Mouse (Mus musculus) gastrocnemius, postnatal 14 days (tissue): ENCODE measurements around the gene Tenm4. TPM values are rescaled to one million over a fixed set of nuclear protein-coding genes. Genes with fewer than 3 reads are reported as not detected.
"Not testable (repeated sequence)": the region's sequence is repeated elsewhere in the genome, so short reads cannot be mapped to it uniquely, and the experiment has no call there.

Experiments
- DNase-seq: peaks from one replicate; pipeline ENCODE4 v3.0.0; 2021; ENCODE audit warnings: mixed read lengths
- intact Hi-C: fragments of 180-260 bp; cut with DNase I; formaldehyde crosslinking; loops from one replicate; pipeline ENCODE4 v1.15.1; 2025; ENCODE audit warnings: low total_unique reads
- total RNA-seq, 2 experiments: library from RNA; stranded (reverse); gene quantifications; 2 replicates each; pipeline ENCODE4 v1.2.3; 2021

Tenm4 gene
- total RNA-seq, 2 experiments from 2014 or later = 3.9 to 6.5 TPM

DNA sequence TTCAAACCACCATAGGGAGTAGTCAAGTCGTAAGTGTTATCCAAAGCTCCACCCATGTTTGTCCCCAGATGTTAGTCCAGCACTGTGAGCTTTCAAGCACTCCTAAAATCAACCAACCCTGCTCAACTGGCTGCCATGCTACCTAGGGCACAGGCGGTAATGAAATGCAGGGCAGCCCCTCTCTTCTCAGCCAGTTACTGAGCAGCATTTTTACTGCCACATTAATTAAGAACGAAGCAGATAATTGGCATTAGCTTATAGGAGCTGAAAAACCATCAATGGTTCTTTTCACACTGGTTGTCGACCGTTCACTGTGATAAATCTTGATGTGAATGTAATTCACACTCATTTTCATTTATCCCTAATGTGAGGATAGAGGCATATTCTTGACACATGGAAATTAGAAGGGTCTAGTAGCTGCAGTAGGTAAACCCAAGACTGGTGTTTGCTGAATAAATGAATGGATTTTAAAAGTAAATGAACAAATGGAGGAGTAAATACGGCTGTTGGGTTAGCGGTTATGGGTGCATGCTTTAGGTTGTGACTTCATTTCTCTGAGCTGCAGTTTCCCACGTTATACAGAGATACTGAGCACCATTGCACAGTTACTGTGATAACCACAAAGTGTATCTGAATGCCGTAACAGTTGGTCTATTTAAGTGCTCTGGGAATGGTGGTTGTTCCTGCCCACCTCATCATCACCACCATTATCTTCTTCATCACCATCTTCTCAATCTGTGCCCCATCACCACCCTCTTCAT, 424.7 kb downstream of the Tenm4 start:
- intact Hi-C loops = no loop called here
- no peak for DNase-seq

DNA sequence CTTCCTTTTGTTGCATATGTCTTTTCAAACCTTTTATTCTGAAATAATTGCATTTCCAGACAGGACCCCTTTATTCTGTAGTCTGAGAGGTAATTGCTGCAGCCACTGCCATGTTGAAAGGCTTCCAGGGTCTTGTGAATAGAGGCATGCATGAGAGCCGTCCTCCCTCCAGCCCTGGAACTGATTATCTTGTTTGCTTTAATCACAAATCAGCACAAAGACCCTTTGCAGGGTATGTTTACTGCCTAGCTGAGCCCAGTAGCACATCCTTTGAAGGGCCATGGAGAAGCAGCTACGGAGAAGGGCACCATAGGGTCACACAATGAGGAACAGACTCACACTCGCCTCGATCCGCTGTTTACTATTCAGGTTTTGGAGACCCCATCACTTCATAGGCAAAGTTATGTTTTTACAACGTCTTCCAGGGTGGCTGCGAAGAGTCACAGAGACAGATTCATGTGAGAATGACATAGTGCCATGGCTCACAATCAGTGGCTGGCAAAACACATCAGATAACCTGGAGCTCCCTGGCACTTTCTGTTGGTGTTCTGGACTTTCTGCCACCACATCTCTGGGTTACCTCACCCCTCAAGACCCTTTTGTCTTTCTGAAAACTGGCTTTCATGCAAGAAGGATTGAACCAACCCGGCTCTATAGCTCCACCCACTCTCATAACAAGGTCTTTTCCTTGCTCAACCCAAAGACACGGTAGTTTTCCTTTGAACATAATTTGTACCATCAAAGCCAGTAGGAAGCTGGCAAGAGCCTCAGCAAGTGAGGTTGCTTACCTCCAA, 425.6 kb downstream of the Tenm4 start:
- DNase-seq = no peak
- intact Hi-C loops = no loop called here

DNA sequence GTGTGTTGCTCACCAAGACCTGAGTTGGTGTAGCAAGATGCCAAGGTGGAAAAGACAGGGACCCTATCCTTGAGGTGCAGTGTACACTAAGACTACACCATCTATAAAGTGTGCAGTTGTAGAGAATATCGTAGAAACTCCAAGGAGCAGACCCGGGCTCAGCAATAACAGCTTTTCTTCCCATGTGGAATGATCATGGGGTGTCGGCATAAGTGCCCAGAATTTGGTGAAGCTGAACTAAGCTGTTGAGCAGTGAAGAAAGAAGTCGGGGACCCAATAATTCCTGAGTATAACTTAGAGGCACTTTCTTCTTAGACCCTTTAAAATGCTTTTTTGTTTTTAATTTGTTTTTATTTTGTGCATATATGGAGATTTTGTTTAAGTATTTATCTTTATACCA, 426.8 kb downstream of the Tenm4 start:
- intact Hi-C loops = no loop called here
- DNase-seq = no peak

DNA sequence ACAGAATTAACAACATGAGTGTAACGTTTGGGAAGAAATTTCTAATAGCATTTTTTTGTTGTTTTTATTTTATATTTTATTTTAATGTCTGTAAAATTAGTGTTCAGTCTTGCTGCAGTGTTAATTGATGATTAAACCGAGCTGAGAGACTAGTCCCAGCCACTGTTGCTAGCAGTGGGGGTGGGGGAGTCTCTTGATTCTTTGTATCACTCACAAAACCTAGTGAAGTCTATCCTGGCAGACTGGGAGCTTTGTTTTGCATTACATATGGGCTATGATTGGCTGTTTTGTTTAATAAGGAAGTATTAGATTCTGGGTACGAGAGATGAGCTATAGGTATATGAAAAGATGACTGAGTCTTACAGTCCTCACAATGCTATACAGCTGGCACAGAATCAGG, 428.0 kb downstream of the Tenm4 start:
- DNase-seq = no peak
- intact Hi-C loops = no loop called here

DNA sequence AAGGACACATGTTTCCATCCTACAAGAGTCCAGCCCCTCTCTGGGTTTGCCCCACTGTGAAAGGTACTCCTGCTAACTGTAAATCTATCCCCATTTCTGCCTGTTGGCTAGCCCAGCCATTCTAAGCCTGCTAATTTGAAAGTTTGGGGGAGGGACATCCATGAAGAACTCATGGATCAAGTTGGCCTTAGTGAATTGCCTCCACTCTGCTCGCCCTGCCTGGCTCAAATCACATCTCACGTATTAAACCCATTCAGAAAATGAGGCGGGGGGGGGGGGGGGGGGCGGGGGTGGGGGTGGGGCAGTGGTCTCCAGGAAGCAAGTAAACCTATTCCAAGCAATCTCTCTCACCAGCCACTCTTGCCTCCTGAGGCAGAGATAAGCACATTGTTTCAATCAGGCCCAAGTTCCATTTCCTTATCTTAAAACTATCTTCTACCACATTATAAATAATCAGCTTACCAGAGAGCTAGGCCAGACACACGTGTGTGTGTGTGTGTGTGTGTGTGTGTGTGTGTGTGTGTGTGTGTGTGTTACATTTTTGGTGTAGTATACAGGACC, 429.4 kb downstream of the Tenm4 start:
- no peak for DNase-seq
- intact Hi-C loops = no loop called here

DNA sequence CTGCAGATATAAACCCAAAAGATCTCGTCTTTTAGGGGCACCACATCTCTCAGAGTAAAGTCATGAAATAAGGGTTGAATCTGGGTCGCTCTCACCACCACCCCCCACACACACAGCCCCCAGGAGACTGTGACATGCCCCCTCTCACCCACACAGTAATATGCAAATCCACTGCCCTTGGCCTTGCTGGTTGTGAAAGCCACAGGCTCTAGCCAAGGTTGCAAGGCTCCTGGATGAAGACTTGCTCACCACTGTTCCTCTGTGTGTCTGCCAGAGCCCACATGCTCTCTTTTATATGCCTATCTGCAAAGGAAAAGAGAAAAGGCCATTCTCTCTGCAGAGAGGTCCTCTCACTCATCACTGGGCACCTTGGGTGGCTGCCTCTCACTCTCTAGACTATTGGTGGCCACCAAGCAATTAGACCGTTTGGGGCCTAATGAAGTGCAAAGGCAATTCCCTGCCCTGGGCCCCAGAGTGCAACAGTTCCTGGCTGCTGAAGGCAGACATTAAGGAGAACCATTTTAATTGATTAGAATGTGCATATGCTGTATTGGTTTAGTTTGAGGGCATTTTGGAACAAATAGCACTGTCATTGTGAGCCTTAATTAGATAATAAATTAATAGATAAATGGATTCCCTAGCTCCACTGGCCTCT, 433.2 kb downstream of the Tenm4 start:
- no peak for DNase-seq
- intact Hi-C loops = no loop called here

DNA sequence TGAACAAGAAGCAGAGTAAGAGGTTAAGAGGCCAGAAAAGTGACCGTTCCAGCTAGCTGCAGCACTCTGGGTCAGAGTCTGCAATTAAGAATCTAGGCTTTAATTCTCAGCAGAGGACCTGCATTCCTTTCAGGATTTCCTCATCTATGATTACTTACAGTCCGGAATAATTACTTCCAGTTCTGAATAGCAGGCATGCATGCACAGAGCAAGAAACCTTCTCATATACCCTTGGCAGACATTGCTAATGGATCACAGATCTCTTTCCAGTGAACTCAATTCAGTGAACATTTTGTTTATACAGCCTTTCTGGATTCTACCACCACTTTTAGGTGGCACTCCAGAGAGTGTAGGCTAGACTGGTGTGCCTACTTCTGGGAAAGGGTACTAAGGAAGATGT, 434.3 kb downstream of the Tenm4 start:
- intact Hi-C loops = no loop called here
- no peak for DNase-seq

DNA sequence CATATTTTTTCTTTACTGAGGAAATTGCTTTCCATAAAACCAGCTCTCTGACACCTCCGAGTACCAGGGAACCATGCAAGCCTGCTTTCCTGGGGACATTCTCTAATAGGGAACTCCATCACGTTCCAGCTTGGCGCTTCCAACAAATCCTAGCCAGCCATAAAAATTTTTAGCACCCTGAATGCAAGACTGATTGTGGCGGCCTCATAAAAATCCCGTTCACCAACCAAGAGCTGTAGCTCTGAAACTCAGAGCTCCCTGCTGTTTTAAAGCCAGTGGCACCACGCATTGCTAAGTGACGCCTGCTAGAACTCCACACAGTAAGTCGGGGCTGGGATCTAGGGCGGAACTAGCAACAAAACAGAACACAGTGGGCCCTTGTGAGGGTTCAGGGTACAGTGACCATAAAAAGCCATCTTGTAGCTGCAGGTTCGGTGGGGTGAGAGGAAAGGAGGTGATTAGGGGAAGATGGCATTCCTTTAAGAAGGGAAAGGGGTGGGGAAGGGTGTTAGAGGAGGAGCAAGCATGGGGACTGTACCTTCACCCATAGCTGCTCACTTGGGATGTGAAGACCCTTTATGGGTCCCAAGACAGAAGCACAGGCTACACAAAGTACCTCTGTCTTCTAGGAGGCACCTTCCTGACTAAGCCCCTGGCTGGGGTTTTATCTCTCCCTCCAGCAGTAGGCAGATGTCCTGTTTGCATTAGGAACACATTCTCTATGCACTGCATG, 439.0 kb downstream of the Tenm4 start:
- DNase-seq = no peak
- intact Hi-C loops = no loop called here

DNA sequence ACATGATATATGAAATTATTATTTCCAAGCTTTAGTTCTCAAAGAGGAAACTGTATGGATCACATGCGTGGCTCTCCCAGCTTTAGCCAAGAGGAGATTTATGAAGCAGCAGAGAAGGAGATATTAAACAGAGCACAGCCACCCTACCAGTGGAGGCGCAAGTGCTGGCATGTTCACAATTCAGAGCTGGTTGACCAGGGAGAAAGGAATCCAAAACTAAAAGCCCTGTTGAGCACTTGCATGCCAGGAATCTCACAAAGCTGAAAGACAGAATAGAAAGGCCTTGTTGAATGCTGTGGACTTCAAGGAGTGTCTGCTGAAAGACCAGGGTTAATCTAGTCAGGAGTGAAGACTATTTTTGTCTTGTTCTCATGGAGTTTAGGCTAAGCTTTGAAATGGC, 446.3 kb downstream of the Tenm4 start:
- intact Hi-C loops = no loop called here
- DNase-seq = no peak

DNA sequence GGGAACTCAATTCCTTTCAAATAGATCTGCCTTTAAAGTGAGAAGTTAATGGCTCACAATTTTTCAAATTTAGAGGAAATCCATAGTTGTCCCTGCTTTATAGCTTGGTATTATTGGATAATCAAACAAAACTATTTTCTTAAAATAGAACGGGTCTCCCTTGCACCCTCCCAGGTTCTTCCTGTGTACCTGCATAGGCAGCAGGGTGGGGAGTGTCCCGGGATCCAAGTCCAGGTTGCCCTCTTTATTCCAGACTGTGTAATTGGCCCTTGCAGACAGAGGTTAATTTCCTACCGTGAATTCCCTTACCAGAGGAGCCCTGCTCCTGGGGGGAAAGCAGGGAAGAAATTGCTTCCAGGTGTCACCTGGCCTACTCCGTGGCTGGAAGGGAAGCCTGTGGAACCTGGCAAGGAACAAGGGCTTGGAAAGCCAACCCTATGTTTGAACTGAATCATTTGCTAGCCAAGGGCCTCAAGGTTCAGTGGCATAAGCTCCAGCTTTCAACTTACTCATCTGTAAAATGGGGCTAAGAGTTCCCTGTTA, 449.0 kb downstream of the Tenm4 start:
- no peak for DNase-seq
- intact Hi-C loops = no loop called here

DNA sequence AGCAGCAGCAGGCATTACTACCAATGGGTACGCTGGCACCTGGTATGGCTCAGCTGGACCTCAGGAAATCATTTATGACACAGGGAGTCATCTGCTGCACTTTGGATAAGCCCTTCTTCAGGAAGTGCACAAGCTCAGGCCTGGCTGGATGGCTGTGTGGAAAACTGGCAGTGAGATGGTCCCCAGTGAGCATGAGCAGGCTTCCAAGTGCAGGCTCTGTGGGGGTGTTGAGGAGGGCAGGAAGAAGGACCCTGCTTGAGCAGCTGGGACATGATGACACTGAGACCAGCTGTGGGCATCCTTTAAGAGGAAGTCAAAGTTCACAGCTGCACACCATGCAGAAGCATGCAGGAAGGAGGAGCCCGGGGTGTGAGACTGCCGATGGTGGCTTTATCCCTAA, 455.3 kb downstream of the Tenm4 start:
- peak; percentile 17 for DNase-seq
- intact Hi-C loops = no loop called here

DNA sequence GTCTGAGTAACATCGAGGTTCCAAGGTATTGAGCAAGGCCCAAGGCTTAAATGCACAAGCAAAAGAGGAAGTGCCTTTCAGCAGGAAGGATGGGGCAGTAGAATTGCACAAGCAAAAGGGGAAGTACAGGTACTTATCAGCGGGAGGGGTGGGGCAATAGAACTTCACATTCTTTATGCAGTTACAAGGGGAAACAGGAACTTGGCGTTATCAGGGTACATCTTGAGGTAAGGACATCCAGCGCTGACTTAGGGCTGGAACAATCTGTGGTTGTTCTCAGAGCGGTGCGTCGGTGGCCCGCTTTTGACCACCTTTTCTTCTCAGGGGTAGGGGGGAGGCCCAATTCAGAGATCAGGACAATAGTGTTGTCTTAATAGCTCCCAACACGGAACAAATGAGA, 459.5 kb downstream of the Tenm4 start:
- intact Hi-C loops, DNase-seq: not testable (repeated sequence)

DNA sequence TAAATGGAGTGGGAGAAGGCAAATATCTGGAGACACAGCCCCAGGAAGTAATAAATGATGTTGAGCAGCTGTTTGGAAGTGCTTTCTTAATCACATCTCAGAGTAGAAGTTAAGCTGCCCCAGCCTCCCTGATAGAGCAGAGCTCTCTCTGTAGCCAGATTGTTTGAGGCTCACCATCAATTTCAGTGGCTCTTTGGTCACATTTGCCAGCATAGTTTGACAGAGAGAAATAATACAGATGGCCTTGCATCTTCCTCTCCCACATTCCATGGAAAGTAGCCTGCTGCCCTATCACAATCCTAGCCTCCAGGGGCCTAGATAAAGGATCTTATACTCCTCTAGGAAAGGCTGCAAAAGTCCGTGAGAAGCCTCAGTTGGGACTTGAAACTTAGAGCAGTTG, 462.0 kb downstream of the Tenm4 start:
- intact Hi-C loops = no loop called here
- no peak for DNase-seq

DNA sequence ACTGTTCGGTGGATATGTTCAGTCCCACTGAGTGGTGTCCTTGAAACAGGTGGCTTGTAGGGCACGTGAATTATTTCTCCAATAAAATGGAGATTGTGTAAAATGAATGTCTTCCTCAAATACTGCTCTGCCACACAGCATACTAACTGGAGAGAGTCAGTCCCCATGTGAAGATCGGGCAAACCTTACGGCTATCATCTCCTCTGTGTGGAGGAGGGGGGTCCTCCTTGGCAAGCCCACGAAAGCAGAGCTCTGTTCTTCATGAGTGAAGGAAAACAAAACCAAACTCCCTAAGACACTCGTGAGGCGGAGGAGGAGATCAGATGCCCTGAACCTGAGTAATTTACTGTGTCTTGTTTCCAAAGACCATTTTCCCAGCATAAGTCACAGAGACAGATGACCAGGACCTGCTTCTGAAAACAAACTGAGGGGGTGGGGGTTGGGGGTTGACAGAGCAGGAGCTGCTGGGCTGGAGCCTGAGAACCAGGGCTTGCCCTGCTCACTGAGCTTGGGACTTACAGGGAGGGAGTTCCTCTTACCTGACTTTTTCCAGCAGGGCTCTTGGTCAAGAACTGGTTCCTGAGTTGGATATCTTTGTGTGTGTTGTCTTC, 464.9 kb downstream of the Tenm4 start:
- DNase-seq = no peak
- intact Hi-C loops = no loop called here

DNA sequence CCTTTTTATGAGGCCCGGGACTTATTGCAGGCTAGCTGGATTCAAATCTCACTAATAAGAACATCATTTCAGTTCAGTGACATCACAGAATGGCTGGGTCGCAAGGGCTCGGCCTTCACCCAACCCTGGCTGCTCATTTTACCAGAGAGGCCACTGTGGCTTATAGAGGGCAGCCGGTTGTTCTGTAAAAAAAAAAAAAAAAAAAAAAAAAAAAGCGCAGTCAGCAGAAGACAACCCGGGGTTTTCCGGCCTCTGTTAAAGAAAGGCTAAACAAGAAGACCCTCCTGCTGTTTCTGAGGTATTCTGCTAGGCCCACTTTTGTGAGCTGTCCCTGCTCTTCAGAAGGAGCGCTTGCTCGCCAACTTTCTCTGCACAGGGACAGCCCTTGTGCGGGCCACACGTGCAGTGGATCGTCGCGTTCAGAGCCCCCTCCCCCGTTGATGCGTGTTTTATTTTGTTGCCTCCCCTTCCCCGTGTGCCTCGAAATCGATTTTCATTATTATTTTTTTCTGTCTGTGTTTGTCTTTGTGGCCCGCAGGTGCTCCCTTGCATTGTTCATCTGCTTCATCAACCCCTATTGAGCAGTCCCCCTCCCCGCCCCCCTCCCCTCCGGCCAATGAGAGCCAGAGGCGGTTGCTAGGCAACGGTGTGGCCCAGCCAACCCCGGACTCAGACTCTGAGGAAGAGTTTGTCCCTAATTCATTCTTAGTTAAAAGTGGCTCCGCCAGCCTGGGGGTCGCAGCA, 472.6 kb downstream of the Tenm4 start:
- DNase-seq = peak; percentile 35
- intact Hi-C loops = no loop called here

DNA sequence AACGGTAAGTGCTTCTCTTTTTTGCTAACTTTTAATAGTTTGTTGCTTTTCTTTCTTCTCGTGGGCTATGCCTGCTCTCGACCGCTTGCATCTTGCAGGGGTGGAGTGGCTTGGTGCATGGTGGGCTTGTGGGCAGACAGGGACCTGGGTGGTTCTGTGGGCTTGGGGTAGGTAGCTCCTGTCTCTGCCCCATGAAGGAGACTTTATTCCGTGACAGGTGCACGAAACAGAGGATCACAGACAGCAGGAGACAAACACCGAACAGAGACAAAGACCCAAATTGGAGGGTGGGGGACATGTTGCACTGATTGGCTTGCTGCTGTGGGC, 473.1 kb downstream of the Tenm4 start:
- DNase-seq = no peak
- intact Hi-C loops = no loop called here

DNA sequence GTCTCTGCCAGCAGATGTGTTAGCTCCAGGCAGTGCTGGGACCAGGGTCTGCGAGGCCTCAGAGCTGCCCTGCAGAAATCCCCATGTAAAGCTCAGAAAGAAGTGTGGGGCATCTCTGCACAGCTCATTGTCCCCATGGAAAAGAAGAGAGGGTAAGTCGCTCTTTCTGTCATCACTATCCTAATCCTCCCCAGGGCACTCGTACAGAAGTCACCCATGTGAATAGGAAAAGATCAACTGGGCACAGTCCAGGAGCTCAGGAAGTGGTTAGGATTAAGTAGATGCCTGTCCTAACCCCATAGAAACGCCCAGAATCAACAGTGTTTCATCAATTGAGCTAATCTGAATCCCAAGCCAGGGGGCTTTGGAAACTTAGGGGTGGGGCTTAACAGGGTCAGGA, 476.6 kb downstream of the Tenm4 start:
- intact Hi-C loops = no loop called here
- no peak for DNase-seq

DNA sequence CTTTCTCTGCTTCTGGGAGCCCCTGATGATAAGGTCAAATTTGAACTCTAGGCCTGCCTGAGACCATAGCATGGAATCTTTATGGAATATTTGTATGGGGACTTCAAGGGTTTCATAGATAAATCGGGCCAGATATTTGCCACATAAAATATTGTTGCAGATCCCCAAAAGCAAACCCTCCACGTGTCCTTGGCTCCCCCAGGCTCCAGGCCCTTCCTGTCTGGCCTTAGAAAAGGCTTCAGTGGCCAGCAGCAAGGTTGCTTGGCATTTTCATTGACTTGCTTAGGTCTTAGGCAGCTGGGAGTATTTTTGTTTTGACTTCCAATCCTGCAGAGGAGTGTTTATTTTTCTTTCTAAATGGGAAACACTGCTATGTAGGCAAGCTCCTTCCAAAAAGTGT, 477.6 kb downstream of the Tenm4 start:
- intact Hi-C loops = no loop called here
- no peak for DNase-seq

DNA sequence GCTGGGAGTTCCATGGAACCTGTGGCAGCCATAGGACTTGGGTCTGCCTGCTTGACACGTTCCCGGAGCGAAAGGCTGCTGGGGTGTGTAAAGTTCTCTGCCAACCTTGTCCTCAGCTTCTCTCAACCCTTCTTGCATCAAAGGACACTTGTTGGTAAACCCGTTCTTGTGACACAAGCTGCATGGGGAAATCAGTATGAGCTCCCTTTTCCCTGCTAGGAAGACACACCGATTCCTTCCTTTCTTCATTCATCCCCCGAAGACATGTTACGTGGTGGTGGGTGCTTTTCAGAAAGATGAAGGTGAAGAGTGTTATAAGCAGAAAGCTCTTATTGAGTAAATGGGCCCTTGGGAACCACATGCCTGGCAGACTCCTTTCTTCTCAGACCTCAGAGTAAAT, 478.1 kb downstream of the Tenm4 start:
- no peak for DNase-seq
- intact Hi-C loops = no loop called here
